Mouse (Mus musculus) E14TG2a.4 (cell line): ENCODE measurements at regions not wholly inside any gene's neighbourhood (a gene's known extent, or its start where the extent isn't known, plus 50 kb on each side); places are given as distances from the start of the nearest gene placed in this dataset.

Source experiments
- CTCF ChIP-seq: conservative IDR thresholded peaks from 2 replicates; pipeline ENCODE4 v1.5.1; 2014; ENCODE audit warnings: low read length
- NANOG ChIP-seq: IDR thresholded peaks from 2 replicates; pipeline ENCODE4 v1.6.1; 2014; ENCODE audit warnings: borderline replicate concordance, low read length, mixed read lengths
- POU5F1 ChIP-seq: IDR thresholded peaks from 2 replicates; pipeline ENCODE4 v1.6.1; 2014; ENCODE audit warnings: low read length, borderline replicate concordance

GRCm38 (mm10) chr1:38722155-38722554 lies 57.4 kb upstream of the Aff3 start:
- TF ChIP-seq CTCF = no peak
- no peak for TF ChIP-seq POU5F1
- TF ChIP-seq NANOG = no peak
